In the genomic region with DNA sequence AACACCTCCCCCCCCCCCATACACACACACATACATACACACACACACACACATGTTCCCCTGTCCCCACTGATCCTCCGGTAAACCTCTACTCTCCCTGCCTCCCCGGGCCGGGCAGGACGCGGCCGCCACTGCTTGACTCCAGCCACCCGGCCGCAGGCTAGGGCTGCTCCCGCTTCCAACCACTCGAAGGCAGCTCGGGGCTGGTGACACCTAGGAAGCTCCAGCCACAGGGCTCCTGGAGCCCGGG, we compare ENCODE assay signal across 7 mouse cellular contexts. TPM values are rescaled to one million over a fixed set of nuclear protein-coding genes. Genes with fewer than 3 reads are reported as not detected.
A peak's percentile ranks its signal among the peaks of the same experiment; 100 is the strongest.
DNase-seq lines count a peak whose midpoint lies in the region; ATAC-seq and TF ChIP-seq lines count a peak whose summit lies in the region.

No protein-coding gene starts in this region.

- peak overlapping the region; percentile 76 for H3K4me3 ChIP-seq in lung, embryonic 15.5 days
- H3K4me3 ChIP-seq in intestine, embryonic 16.5 days (ENCODE audit: low read length): peak overlapping the region; percentile 77
- H3K4me3 ChIP-seq in midbrain, postnatal 0 days (ENCODE audit: low read depth, low read length): peak overlapping the region; percentile 91

- peaks cover 32% of the 10 kb centered on the region for H3K4me1 ChIP-seq in lung, embryonic 15.5 days
- H3K4me1 ChIP-seq in intestine, embryonic 16.5 days (ENCODE audit: control insufficient read depth, insufficient read depth, low read length): peaks cover 24% of the 10 kb centered on the region; the same call in 1 of the 2 replicates
- peaks cover 6% of the 10 kb centered on the region; the same call in 1 of the 2 replicates for H3K4me1 ChIP-seq in midbrain, postnatal 0 days (ENCODE audit: insufficient read depth, low read length)

- H3K4me2 ChIP-seq in lung, embryonic 15.5 days: peak overlapping the region; percentile 96
- peak overlapping the region; percentile 95 for H3K4me2 ChIP-seq in intestine, embryonic 16.5 days (ENCODE audit: low read depth, low read length)
- H3K4me2 ChIP-seq in midbrain, postnatal 0 days (ENCODE audit: low read depth, low read length, poor library complexity, severe bottlenecking): peak overlapping the region; percentile 93

- no peak for TF ChIP-seq CTCF in midbrain, postnatal 0 days (IDR thresholded peaks at IDR 0.05)

- peak; percentile 49 for ATAC-seq in lung, embryonic 15.5 days (ENCODE audit: borderline replicate concordance, extremely low read depth, low FRiP score, low TSS enrichment)
- ATAC-seq in erythroid progenitor cell, adult 5-6 weeks (replicated peaks; ENCODE audit: low FRiP score, poor library complexity, severe bottlenecking): peak; percentile 32; the same call in 1 of the 2 replicates
- ATAC-seq in intestine, embryonic 16.5 days: peak; percentile 62
- ATAC-seq in midbrain, postnatal 0 days (ENCODE audit: low FRiP score): peak; percentile 27
- ATAC-seq in megakaryocyte-erythroid progenitor cell, adult 5-6 weeks (replicated peaks; ENCODE audit: low FRiP score, low TSS enrichment, poor library complexity, severe bottlenecking): no peak

- H3K9me3 ChIP-seq in lung, embryonic 15.5 days: no peaks in the 10 kb centered on the region
- H3K9me3 ChIP-seq in intestine, embryonic 16.5 days (ENCODE audit: control insufficient read depth, low read length): no peaks in the 10 kb centered on the region
- no peaks in the 10 kb centered on the region for H3K9me3 ChIP-seq in midbrain, postnatal 0 days (ENCODE audit: low read length)

- peak overlapping the region; percentile 94 for H3K9ac ChIP-seq in lung, embryonic 15.5 days
- peak overlapping the region; percentile 87 for H3K9ac ChIP-seq in intestine, embryonic 16.5 days (ENCODE audit: low read depth, low read length)
- peak overlapping the region; percentile 93 for H3K9ac ChIP-seq in midbrain, postnatal 0 days (replicated peaks; ENCODE audit: low read length, poor library complexity, severe bottlenecking)

- peaks cover 25% of the 10 kb centered on the region for H3K27me3 ChIP-seq in lung, embryonic 15.5 days
- peaks cover 11% of the 10 kb centered on the region; the same call in 1 of the 2 replicates for H3K27me3 ChIP-seq in intestine, embryonic 16.5 days (replicated peaks; ENCODE audit: control insufficient read depth, insufficient read depth, low read length)
- no peaks in the 10 kb centered on the region for H3K27me3 ChIP-seq in midbrain, postnatal 0 days (ENCODE audit: insufficient read depth, low read length)

- under 1% methylated on average over 12 of the region's 12 CpGs for WGBS in lung, embryonic 15.5 days
- 0% methylated on average over 12 of the region's 12 CpGs for WGBS in intestine, embryonic 16.5 days
- WGBS in midbrain, postnatal 0 days: 2% methylated on average over 7 of the region's 12 CpGs

- no peak for DNase-seq in lung, adult 18-20 months
- DNase-seq in midbrain, postnatal 0 days (ENCODE audit: low spot score): no peak
- no peak for DNase-seq in layer of hippocampus, postnatal 14 days (ENCODE audit: low spot score in 2 of 2)

- no peaks in the 10 kb centered on the region for H3K36me3 ChIP-seq in lung, embryonic 15.5 days
- no peaks in the 10 kb centered on the region for H3K36me3 ChIP-seq in intestine, embryonic 16.5 days (ENCODE audit: control insufficient read depth, insufficient read depth, low read length)
- H3K36me3 ChIP-seq in midbrain, postnatal 0 days (ENCODE audit: insufficient read depth, low read length): no peaks in the 10 kb centered on the region

- H3K27ac ChIP-seq in lung, embryonic 15.5 days: peak overlapping the region; percentile 97
- H3K27ac ChIP-seq in intestine, embryonic 16.5 days (ENCODE audit: low read length): peak overlapping the region; percentile 97
- peak overlapping the region; percentile 97 for H3K27ac ChIP-seq in midbrain, postnatal 0 days (ENCODE audit: low read depth, low read length)

RNA-seq across cellular contexts. Expression of a gene that starts 0.9 kb away (rescaled TPM):
- 10.6 and 11.4 TPM in 2 replicates for polyA plus RNA-seq in lung, embryonic 15.5 days (2015; fragmentation: Nextera tagmentation; extraction: Ambion mirVana)
- not detected in 2 replicates for total RNA-seq in erythroid progenitor cell, adult 5-6 weeks (2015; ENCODE audit: low replicate concordance)
- 0.13 TPM in 1 of 2 replicates, not detected in the other for total RNA-seq in erythroid progenitor cell, adult 5-6 weeks (2017; ENCODE audit: low replicate concordance)
- 7.2 and 8.0 TPM in 2 replicates for polyA plus RNA-seq in intestine, embryonic 16.5 days (2015; fragmentation: Nextera tagmentation; extraction: Ambion mirVana)
- 25.6 and 26.6 TPM in 2 replicates for total RNA-seq in midbrain, postnatal 0 days (2014; rRNA removed)
- 23.5 and 23.6 TPM in 2 replicates for polyA plus RNA-seq in midbrain, postnatal 0 days (2015; fragmentation: Nextera tagmentation; extraction: Ambion mirVana)
- 10 to 100 TPM; 25.4 to 29.5 TPM for total RNA-seq in layer of hippocampus, postnatal 14 days (2021)
- not detected in 2 replicates for total RNA-seq in megakaryocyte-erythroid progenitor cell, adult 5-6 weeks (2014; fragmentation: Nextera tagmentation)
- total RNA-seq in megakaryocyte-erythroid progenitor cell, adult 5-6 weeks (2017): not detected in 2 replicates

Comparison
In these comparisons a context has a peak if more than half of its experiments do, and no peak if none do; other contexts are left out.
1. RNA of a gene that starts 0.9 kb away (total RNA-seq): 25.4 to 29.5 TPM in layer of hippocampus, postnatal 14 days and 25.6 to 26.6 TPM in midbrain, postnatal 0 days; not detected in megakaryocyte-erythroid progenitor cell, adult 5-6 weeks and 0.13 TPM in erythroid progenitor cell, adult 5-6 weeks; every median in the first group is over 10 times any median in the second.
2. Peak in every context shown above with its lines, with median percentiles within 50 percentile points of each other: H3K27ac ChIP-seq, H3K4me2 ChIP-seq, H3K4me3 ChIP-seq and H3K9ac ChIP-seq.